Mouse (Mus musculus) intestine, postnatal 0 days (tissue): ENCODE measurements around the gene Mov10. TPM values are rescaled to one million over a fixed set of nuclear protein-coding genes. Genes with fewer than 3 reads are reported as not detected.

Source experiments
- ATAC-seq: fragments of 200-750 bp; cut with Nextera tagmentation; 2 replicates; pipeline ENCODE4 v1.8.0; 2017; ENCODE audit warnings: mild to moderate bottlenecking, moderate TSS enrichment, moderate library complexity
- H3K27ac ChIP-seq: fragments of 300-500 bp; sonication (generic); 2 replicates; pipeline ENCODE4 v1.5.1; 2014; ENCODE audit warnings: mild to moderate bottlenecking, low read depth, low read length, moderate library complexity
- H3K27me3 ChIP-seq: fragments of 300-500 bp; sonication (generic); replicated peaks from 2 replicates; pipeline ENCODE4 v1.6.1; 2014; ENCODE audit warnings: low read length, mixed read lengths; ENCODE audit not compliant: control insufficient read depth, insufficient read depth
- H3K36me3 ChIP-seq: fragments of 300-500 bp; sonication (generic); 2 replicates; pipeline ENCODE4 v1.6.1; 2014; ENCODE audit warnings: mild to moderate bottlenecking, moderate library complexity; ENCODE audit not compliant: control insufficient read depth, insufficient read depth
- H3K4me1 ChIP-seq: fragments of 300-500 bp; sonication (generic); replicated peaks from 2 replicates; pipeline ENCODE4 v1.6.1; 2014; ENCODE audit warnings: antibody characterized with exemption, low read length, mixed read lengths; ENCODE audit not compliant: control insufficient read depth, insufficient read depth
- H3K4me2 ChIP-seq: fragments of 300-500 bp; sonication (generic); replicated peaks from 2 replicates; pipeline ENCODE4 v1.6.1; 2014; ENCODE audit warnings: low read depth, mild to moderate bottlenecking, moderate library complexity
- H3K4me3 ChIP-seq: fragments of 300-500 bp; sonication (generic); 2 replicates; pipeline ENCODE4 v1.5.1; 2014; ENCODE audit warnings: low read depth, low read length
- H3K9ac ChIP-seq: fragments of 300-500 bp; sonication (generic); 2 replicates; pipeline ENCODE4 v1.6.1; 2014; ENCODE audit warnings: mild to moderate bottlenecking, low read depth, low read length
- H3K9me3 ChIP-seq: fragments of 300-500 bp; sonication (generic); 2 replicates; pipeline ENCODE4 v1.6.1; 2016; ENCODE audit warnings: mixed run types; ENCODE audit not compliant: control insufficient read depth
- CTCF ChIP-seq: sonication (generic); IDR thresholded peaks from 2 replicates; pipeline ENCODE4 v1.5.1; 2016; ENCODE audit warnings: low read depth, mild to moderate bottlenecking, control low read depth, antibody characterized with exemption, moderate library complexity
- WGBS: fragments of 180-500 bp; shearing (Covaris S2); extraction: QIAGEN DNeasy Blood & Tissue Kit; methylation state at CpG from one replicate; pipeline ENCODE4 v1.1.7; 2014; 5-methylcytosine and 5-hydroxymethylcytosine counted together
- polyA plus RNA-seq: library from polyadenylated mRNA; unstranded; fragments of >200 nt; fragmentation: Nextera tagmentation; extraction: Ambion mirVana; gene quantifications from 2 replicates; pipeline ENCODE4 v1.2.1, GENCODE M21; 2015

Gene Mov10
- polyA plus RNA-seq, 1 experiment from 2014 or later: 144 TPM

DNA sequence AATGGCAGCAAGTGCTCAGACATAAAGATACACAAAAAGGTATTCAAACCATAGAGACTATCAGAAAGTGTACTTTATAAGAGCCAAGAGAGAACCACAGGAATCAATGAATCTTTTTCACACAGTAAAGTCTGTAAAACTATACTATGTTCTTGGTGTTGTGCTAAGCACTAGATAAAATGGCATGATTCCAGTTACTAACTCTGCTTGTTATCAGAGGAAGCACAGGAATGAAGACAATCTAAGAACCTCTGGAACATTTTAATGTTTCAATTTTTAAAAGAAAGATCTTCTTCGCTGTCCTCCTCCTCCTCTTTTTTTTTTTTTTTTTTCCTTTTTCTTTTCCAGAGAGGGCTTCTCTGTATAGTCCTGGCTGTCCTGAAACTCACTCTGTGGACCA is 40.2 kb upstream of the Mov10 start:
- Histone ChIP-seq H3K4me2 (no peak overlapping the region), H3K4me3 (no peak overlapping the region), H3K9me3 (no peaks in the 10 kb centered on the region), H3K27me3 (no peaks in the 10 kb centered on the region), H3K4me1 (no peaks in the 10 kb centered on the region; the same call in 1 of the 2 replicates), H3K9ac (no peak overlapping the region), H3K27ac (no peak overlapping the region), H3K36me3 (no peaks in the 10 kb centered on the region)
- no peak for TF ChIP-seq CTCF
- no peak for ATAC-seq
- WGBS: 89% methylated on average over 1 of the region's 1 CpGs

DNA sequence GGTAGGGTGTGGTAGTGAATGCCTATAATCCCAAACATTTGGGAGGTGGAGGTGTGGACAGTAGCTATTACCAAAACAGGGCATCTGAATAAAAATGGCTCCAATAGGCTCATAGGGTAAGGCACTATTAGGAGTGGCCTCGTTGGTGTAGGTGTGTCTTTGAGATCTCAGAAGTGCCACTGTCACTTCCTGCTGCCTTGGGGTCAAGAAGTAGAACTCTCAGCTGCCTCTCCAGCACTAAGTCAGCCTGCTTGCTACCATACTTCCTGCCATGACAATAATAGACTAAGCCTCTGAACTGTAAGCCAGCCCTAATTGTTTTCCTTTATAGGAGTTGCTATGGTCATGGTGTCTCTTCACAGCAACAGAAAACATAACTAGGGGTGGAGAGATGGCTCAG is 37.7 kb upstream of the Mov10 start:
- no peak for TF ChIP-seq CTCF
- Histone ChIP-seq H3K27ac (no peak overlapping the region), H3K4me1 (no peaks in the 10 kb centered on the region), H3K27me3 (no peaks in the 10 kb centered on the region), H3K4me3 (no peak overlapping the region), H3K36me3 (no peaks in the 10 kb centered on the region), H3K4me2 (no peak overlapping the region), H3K9me3 (no peaks in the 10 kb centered on the region), H3K9ac (no peak overlapping the region)
- 45% methylated on average over 1 of the region's 1 CpGs for WGBS
- ATAC-seq: peak; percentile 28; the same call in 1 of the 2 replicates

DNA sequence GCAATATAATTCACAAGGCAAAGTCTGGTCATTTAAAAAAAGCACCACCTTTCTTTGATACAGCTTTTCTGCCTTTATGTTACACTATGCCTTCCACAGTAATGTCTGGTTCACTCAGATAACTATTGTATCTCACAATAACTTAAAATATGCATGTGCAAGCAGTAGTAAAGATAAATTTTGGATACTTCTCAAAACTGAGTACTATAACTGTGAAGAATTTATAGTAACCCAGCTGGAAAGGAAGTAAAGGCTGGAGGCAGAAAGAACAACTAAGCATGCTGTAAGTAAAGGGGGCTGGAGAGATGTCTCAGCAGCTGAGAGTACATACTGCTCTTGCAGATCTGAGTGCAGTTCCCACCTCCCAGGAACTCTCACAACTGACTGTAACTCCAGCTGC is 36.5 kb upstream of the Mov10 start:
- H3K36me3 ChIP-seq: no peaks in the 10 kb centered on the region
- no peak for ATAC-seq
- H3K4me1 ChIP-seq: no peaks in the 10 kb centered on the region
- no peaks in the 10 kb centered on the region for H3K27me3 ChIP-seq
- H3K4me3 ChIP-seq: no peak overlapping the region
- no peak overlapping the region; the same call in 1 of the 2 replicates for H3K27ac ChIP-seq
- no peaks in the 10 kb centered on the region for H3K9me3 ChIP-seq
- no peak overlapping the region for H3K4me2 ChIP-seq
- TF ChIP-seq CTCF: no peak
- H3K9ac ChIP-seq: no peak overlapping the region

DNA sequence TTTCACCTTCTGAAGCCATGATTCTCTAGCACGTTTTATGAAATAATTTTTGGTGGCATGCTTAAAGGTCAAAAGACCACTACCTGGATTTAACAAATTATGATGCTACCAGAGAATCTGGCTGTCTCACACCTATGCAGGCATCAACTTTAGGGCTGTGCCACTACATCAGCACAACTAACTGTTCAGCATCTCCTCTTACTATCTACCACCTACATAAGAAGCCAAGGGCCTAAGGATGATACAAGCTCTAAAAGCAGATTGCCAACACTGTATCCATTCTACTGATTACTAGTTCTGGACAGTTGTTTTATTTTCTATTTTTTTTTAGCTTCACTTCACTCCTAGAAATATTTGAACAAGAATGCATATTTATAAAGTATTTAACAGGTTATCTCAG is 36.1 kb upstream of the Mov10 start:
- H3K4me3 ChIP-seq: no peak overlapping the region
- no peak for ATAC-seq
- no peak overlapping the region for H3K27ac ChIP-seq

DNA sequence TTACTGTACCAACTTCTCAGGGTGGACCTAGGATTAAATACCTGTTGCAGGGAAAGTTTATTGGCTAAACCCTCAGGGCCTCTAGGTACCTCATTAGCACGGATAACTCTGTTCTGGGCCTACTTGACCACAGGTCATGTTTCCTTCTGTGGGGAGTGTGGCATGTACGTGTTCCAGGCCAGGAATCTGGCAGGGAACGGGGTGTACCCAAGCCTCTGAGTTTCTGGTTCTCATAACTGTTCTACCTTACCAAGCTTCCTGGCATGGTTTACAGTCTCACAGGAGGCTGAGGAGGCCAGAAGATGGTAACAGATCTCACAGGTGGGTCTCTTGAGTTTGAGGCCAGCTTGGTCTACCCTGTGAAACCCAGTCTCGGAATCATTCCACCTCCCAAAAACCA is 28.2 kb upstream of the Mov10 start:
- TF ChIP-seq CTCF: no peak
- no peak overlapping the region for H3K4me2 ChIP-seq
- 75% methylated on average over 4 of the region's 4 CpGs for WGBS
- H3K27me3 ChIP-seq: no peaks in the 10 kb centered on the region
- ATAC-seq: no peak
- no peaks in the 10 kb centered on the region for H3K9me3 ChIP-seq
- H3K4me3 ChIP-seq: no peak overlapping the region
- no peak overlapping the region for H3K27ac ChIP-seq
- 0 out of 2 replicates have a peak, but pooled peaks cover 4% of the 10 kb centered on the region for H3K4me1 ChIP-seq
- no peak overlapping the region for H3K9ac ChIP-seq
- H3K36me3 ChIP-seq: peaks cover 45% of the 10 kb centered on the region

More for the DNA sequence above, 36.1 kb upstream of the Mov10 start:
- TF ChIP-seq CTCF: no peak
- no peak overlapping the region for H3K4me2 ChIP-seq
- no peaks in the 10 kb centered on the region for H3K27me3 ChIP-seq
- H3K4me1 ChIP-seq: no peaks in the 10 kb centered on the region
- WGBS: 79% methylated on average over 1 of the region's 1 CpGs
- H3K9me3 ChIP-seq: no peaks in the 10 kb centered on the region
- H3K9ac ChIP-seq: no peak overlapping the region
- H3K36me3 ChIP-seq: no peaks in the 10 kb centered on the region

DNA sequence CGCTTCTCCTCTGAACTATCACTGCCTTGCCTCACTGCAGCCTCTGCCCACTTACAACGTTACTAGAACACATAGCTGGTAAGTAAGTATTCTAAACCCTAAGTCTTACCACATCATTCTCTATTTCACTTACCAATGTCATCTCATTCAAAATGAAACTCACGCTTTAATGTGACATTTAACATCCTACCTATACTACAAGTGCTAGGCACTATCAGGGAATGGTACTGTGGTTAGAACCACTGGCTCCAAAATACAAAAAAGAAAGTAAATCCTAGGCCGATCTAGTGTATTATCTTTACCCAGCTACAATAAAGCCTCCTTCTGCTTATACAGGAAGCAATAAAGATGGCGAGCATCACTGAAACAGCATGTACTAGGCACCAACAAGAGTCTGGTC is 22.7 kb upstream of the Mov10 start:
- Histone ChIP-seq H3K9ac (no peak overlapping the region), H3K9me3 (no peaks in the 10 kb centered on the region), H3K27me3 (no peaks in the 10 kb centered on the region), H3K4me3 (no peak overlapping the region), H3K36me3 (peaks cover 63% of the 10 kb centered on the region), H3K27ac (no peak overlapping the region), H3K4me1 (no peaks in the 10 kb centered on the region), H3K4me2 (no peak overlapping the region)
- 86% methylated on average over 5 of the region's 5 CpGs for WGBS
- ATAC-seq: no peak
- no peak for TF ChIP-seq CTCF

DNA sequence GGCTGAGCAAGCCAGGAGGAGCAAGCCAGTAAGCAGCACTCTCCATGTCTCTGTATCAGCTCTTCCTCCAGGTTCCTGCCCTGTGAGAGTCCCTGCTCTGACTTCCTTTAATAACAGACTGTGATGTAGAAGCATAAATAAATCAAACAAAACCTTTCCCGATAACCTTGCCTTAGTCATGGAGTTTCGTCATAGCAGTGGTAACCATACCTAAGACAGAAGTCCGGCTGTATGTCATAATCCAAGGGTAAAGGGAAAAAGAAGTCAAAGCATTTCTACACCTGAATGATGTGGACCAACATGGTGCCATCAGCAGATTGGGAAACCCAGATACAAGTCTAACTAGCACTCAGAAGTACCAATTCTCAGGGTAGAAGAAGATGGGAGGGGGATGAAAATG is 17.4 kb upstream of the Mov10 start:
- no peaks in the 10 kb centered on the region for H3K4me1 ChIP-seq
- no peak overlapping the region for H3K4me3 ChIP-seq
- H3K4me2 ChIP-seq: no peak overlapping the region
- H3K36me3 ChIP-seq: peaks cover 59% of the 10 kb centered on the region
- no peak for TF ChIP-seq CTCF
- H3K27me3 ChIP-seq: no peaks in the 10 kb centered on the region
- WGBS: 84% methylated on average over 3 of the region's 3 CpGs
- no peaks in the 10 kb centered on the region for H3K9me3 ChIP-seq
- H3K9ac ChIP-seq: no peak overlapping the region
- ATAC-seq: no peak
- no peak overlapping the region for H3K27ac ChIP-seq
